Mouse (Mus musculus) frontal cortex, adult 2 months (tissue): Measurements from ENCODE around the gene Atp12a. TPM values are rescaled to one million over a fixed set of nuclear protein-coding genes. Genes with fewer than 3 reads are reported as not detected.

Experiments used
- DNase-seq, 2 experiments: peaks; one replicate each; pipeline ENCODE4 v3.0.0; 2022; ENCODE audit warnings: low spot score in 1 of 2; ENCODE audit errors: extremely low spot score in 1 of 2
- polyA plus RNA-seq: library from polyadenylated mRNA; depleted of rRNA; stranded (reverse); fragments of >200 nt; gene quantifications from 2 replicates; pipeline ENCODE4 v1.2.3, GENCODE M21; 2012; rRNA removed

The Atp12a gene
- polyA plus RNA-seq, 1 experiment, result 0.04 TPM

GRCm38 (mm10) chr14:56375731-56376130 lies 10.9 kb downstream of the Atp12a start:
- peak; percentile 61 to 95 for DNase-seq

GRCm38 (mm10) chr14:56377745-56378144 lies 12.9 kb downstream of the Atp12a start:
- no peak for DNase-seq

DNA sequence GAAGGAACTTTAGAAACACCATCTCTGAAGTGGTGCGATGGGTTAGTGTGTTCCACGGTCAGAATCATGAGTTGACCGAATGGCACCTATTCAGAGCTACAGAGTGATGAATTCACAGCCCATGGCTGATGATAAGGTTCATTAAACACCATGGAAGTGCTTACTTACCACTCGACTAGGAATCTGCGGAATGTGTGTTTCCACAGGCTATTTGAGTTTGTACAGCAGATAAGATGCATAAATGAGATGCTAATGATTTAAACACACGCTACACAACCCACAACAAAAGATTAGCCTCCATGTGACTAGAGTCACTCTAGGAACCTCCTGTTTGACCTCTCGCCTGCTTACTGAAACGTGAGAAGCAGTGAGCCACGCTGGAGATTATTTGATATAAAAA lies 14.5 kb downstream of the Atp12a start:
- no peak for DNase-seq

DNA sequence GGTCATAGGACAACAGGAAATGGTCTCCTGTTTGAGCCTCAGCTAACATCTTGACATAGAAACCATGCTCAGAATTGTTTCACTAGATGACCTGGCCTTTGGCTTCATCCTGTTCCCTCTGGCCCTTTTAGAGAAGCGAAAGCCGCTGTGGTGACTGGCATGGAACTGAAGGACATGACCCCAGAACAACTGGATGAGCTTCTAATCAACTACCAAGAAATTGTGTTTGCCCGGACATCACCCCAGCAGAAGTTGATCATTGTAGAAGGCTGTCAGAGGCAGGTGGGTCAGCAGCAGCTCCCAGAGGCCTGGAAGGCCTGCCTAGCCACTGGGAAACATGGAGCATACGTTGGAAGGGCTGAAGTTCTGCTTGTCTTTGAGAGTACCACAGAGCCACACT lies 17.5 kb downstream of the Atp12a start:
- DNase-seq, result no peak

DNA sequence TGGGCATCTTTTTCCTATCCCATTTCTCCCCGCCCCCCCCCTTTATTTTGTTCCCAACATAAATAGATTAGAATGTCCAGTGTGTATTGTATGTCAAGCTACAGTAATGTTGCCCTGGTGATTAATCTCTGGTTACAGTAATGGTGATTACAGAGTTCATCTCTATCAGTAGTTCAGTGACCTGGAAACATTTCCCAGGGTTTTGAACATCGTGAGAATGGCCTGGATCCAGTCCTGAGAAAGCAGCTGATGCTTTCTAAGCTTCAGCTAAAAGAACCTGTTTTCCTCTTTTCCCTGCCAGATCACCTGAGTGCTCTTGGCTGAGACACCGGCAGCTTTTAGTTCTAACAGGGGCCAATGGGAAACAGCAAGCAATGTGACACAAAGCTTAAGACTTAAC lies 25.4 kb downstream of the Atp12a start:
- no peak for DNase-seq

GRCm38 (mm10) chr14:56393704-56394312 lies 28.9 kb downstream of the Atp12a start:
- DNase-seq, result no peak

GRCm38 (mm10) chr14:56398001-56398400 lies 33.1 kb downstream of the Atp12a start:
- peak in 1 of 2 experiments; percentile 62 for DNase-seq

DNA sequence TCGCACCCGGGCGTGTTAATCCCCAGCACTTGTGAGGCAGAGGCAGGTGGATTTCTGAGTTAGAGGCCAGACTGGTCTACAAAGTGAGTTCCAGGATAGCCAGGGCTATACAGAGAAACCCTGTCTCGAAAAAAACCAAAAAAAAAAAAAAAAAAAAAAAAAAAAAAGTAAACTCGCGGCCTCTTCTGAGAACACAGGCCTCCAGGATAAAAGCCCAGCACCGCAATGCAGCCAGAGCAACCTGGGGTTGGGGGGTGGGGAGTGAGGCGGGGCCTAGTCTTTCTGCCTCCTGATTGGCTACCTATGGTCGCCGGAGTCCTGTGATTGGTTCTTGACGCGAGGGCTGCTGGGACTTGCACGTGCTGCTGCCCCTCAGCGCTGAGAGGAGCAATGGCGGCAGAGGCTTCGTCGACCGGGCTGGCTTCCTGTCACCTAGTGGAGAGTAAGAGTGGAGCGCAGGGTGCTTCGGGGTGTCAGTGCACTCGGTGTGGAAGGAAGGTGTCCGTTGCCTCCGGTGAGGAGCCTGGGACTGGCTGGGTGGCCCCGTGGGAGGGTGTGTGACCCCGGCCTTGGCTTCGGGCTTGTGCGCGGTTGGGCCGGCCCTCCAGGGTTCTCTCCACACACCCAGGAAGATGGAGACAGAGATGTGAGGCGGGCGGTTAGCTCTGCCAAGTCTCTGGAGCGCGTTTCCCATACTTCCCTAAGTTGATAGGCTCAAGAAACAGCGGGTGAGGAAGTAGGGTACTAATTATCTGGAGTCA lies 37.6 kb downstream of the Atp12a start, which contains the start of gene Rnf17:
Gene Rnf17 (plus strand): TSS at position 271 of the 761 bp plus-strand sequence.
- no peak for DNase-seq

- no peak for DNase-seq
Observed at GRCm38 (mm10) chr14:56403072-56403375, 38.2 kb downstream of the Atp12a start.

Other genes starting within 250 kb of the Atp12a start
- gene Gzme, start 244.4 kb upstream of the Atp12a start, polyA plus RNA-seq, result 0.34 and 1.3 TPM in 2 replicates
- 1.2 and 3.4 TPM in 2 replicates for gene Gzmd, start 232.5 kb upstream of the Atp12a start, polyA plus RNA-seq
- gene Gzmg, start 205.5 kb upstream of the Atp12a start, polyA plus RNA-seq, result 1.4 and 3.8 TPM in 2 replicates
- not detected in 2 replicates for gene Gzmn, start 190.5 kb upstream of the Atp12a start, polyA plus RNA-seq
- 1.4 and 3.7 TPM in 2 replicates for gene Gzmf, start 153.7 kb upstream of the Atp12a start, polyA plus RNA-seq
- 0.62 and 1.6 TPM in 2 replicates for gene Gzmc, start 130.4 kb upstream of the Atp12a start, polyA plus RNA-seq
- gene Gzmb, start 102.8 kb upstream of the Atp12a start, polyA plus RNA-seq, result 0.08 and 0.21 TPM in 2 replicates
- gene Rnf17, start 37.5 kb downstream of the Atp12a start, polyA plus RNA-seq, result 0.44 and 0.78 TPM in 2 replicates
- 3.1 and 3.4 TPM in 2 replicates for gene Cenpj, start 210.4 kb downstream of the Atp12a start, polyA plus RNA-seq
- 7.0 and 7.4 TPM in 2 replicates for gene Parp4, start 210.6 kb downstream of the Atp12a start, polyA plus RNA-seq